Mouse (Mus musculus) urinary bladder, adult 2 months (tissue): Measurements from ENCODE around the gene Carnmt1. TPM values are rescaled to one million over a fixed set of nuclear protein-coding genes. Genes with fewer than 3 reads are reported as not detected.

ENCODE experiments used
- DNase-seq: peaks from one replicate; pipeline ENCODE4 v3.0.0; 2022; ENCODE audit warnings: low spot score
- polyA plus RNA-seq: library from polyadenylated mRNA; depleted of rRNA; stranded (reverse); fragments of >200 nt; gene quantifications from 2 replicates; pipeline ENCODE4 v1.2.3, GENCODE M21; 2012; rRNA removed

The Carnmt1 gene
- polyA plus RNA-seq, 1 experiment: 9.8 TPM

GRCm38 (mm10) chr19:18712153-18712865 lies 41.7 kb downstream of the Carnmt1 start:
- DNase-seq: no peak

DNA sequence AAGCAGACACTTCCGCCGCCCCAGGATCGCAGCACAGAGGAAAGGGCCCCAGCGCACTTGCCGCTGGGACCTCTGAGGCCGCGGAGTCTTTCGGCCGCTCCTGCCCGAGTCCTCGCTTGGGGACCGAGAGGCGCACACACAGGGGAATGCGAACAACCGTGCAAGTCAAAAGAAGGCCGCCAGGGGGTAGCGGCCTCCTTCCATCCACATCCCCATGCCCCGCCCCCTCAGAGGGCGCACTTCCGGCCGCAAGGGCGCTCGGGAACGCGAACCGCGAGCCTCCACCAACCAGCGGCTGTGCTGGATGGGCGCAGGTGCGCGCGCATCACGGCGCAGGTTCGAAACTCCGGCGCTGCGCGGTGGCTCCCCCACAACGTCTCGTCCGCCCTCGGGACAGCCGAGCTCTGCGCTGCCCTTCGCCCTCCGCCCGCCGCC lies 42.3 kb downstream of the Carnmt1 start, which contains the start of gene D030056L22Rik:
TSS of gene D030056L22Rik (plus strand) at position 328 of the 435 bp plus-strand sequence.
- peak; percentile 95 for DNase-seq

DNA sequence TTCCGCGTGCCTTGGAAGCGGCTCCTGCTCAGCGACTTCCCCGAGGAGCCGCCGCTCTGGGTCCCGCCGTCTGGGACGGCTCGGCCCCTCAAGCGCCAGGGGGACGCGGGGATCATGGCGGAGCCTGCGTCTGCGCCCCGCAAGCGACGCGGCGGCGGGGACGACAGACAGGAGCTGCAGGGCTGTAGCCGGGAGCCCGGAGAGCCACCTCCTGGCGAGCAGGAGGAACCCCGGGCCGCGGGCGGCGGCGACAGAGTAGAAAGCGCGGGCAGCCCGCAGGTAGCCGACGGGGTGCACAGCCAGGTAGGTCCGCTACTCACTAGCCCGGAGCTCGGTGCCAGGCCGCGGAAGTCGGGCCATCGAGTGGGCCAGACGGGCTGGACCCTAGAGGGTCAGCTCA lies 42.8 kb downstream of the Carnmt1 start:
- peak; percentile 47 for DNase-seq

GRCm38 (mm10) chr19:18716374-18716773 lies 45.8 kb downstream of the Carnmt1 start:
- no peak for DNase-seq

- no peak for DNase-seq
These were observed 49.8 kb downstream of the Carnmt1 start for GRCm38 (mm10) chr19:18720337-18720736.

- DNase-seq: no peak
These were observed 54.6 kb downstream of the Carnmt1 start for GRCm38 (mm10) chr19:18725186-18725585.

GRCm38 (mm10) chr19:18730255-18730654 lies 59.7 kb downstream of the Carnmt1 start:
- no peak for DNase-seq

- DNase-seq: no peak
These were observed 60.5 kb downstream of the Carnmt1 start for GRCm38 (mm10) chr19:18731077-18731476.

DNA sequence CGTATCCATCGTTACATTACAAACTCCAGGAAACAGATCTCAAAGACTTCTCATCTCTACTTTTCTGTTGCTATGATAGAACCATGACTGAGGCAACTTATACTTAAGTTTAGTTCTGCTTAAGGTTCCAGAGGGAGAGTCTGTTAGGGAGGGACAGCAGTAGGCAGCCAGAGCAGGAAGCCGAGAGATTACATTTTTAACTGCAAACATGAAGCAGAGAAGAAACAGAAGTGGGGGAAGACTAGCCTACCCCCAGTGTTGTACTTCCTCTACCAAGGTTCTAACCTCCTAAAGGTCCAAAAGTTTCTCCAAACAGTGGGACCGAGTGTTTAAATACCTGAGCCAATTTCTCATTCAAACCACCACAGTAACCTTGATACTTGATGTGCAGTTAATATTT lies 65.3 kb downstream of the Carnmt1 start:
- no peak for DNase-seq

- DNase-seq: no peak
These were observed 68.6 kb downstream of the Carnmt1 start for GRCm38 (mm10) chr19:18739146-18739545.

DNA sequence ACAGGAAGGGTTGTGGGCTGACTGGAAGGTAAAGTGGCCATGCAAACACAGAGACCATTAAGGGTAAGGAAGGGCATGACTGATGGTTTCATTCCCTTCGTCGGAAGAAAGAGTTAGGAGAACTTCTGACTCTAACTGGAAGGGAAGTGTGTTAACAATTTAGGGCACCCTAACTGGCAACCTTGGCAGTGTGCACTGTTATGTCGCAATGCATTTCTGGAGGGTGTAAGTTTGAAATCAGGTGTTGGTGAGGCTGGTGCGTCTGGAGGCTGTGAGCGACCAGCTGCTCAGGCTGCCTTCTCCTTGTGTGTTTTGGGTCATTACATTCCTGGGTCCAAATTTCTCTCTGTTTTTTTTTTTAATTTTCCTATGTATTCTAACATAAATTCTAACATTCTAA lies 73.4 kb downstream of the Carnmt1 start:
- no peak for DNase-seq

GRCm38 (mm10) chr19:18746576-18747340 lies 76.2 kb downstream of the Carnmt1 start:
- DNase-seq: no peak

- DNase-seq: no peak
These were observed 76.8 kb downstream of the Carnmt1 start for GRCm38 (mm10) chr19:18747379-18747778.

DNA sequence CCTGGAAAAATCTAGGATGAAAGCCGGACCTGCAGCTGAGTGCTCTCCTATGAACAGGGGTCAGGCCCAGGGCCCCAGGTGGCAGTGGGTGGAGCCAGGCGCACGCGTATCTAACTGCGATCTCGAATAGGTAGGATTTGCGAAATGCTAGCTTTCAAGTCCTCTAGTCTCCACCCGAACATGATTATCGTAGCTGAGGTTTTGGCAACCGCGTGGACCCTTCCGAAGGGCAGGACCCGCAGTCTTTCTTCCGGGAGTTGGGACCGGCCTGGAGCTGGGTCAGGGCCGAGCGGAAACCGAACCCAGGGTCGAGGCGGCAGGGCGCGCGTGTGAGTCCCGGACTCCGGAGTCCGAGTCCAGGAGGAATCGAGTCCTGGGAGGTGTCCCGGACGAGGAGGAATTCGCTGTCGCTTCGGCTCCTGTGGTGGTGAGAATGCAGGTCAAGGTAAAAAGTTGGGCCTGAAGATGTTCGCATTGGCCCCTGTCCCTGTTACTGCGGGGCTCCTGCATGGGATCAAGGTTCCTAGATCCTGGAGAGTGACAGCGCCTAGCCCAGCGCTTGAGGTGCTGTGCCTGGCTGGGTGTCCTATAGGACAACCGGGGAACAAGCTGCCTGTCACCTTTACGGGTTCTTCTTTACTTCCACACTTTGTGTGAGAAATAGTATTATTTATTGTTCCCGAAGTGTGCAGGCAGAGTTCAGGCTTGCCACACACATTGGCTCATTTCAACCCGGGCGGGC lies 79.2 kb downstream of the Carnmt1 start, which contains the start of gene Trpm6:
TSS of gene Trpm6 (plus strand) at position 386 of the 742 bp plus-strand sequence.
- peak; percentile 19 for DNase-seq

Other genes with a start within 250 kb of the Carnmt1 start
- 85.0 and 103 TPM in 2 replicates for gene Ostf1, start 38.9 kb upstream of the Carnmt1 start, polyA plus RNA-seq
- gene Nmrk1, start 38.8 kb upstream of the Carnmt1 start, polyA plus RNA-seq: 12.6 and 14.7 TPM in 2 replicates
- 15.6 and 21.1 TPM in 2 replicates for gene D030056L22Rik, start 42.4 kb downstream of the Carnmt1 start, polyA plus RNA-seq
- 0.18 and 0.19 TPM in 2 replicates for gene Trpm6, start 79.2 kb downstream of the Carnmt1 start, polyA plus RNA-seq